Mouse (Mus musculus): ENCODE data around the gene Bloc1s3. TPM values are rescaled to one million over a fixed set of nuclear protein-coding genes. Genes with fewer than 3 reads are reported as not detected.

Gene Bloc1s3
- polyA plus RNA-seq, 1 experiment from 2014 or later, result 2.4 TPM

GRCm38 (mm10) chr7:19489525-19489924 is 18.6 kb downstream of the Bloc1s3 start:
- peaks cover 15% of the 10 kb centered on the region for H3K4me1 ChIP-seq
- peak; percentile 54 for DNase-seq (ENCODE audit: low spot score)
- H3K27me3 ChIP-seq (ENCODE audit: low read depth, poor library complexity, severe bottlenecking), result peaks cover 67% of the 10 kb centered on the region
- no peak overlapping the region for H3K27ac ChIP-seq
- no peaks in the 10 kb centered on the region for H3K36me3 ChIP-seq
- peak overlapping the region; percentile 44 for H3K4me3 ChIP-seq
- no peaks in the 10 kb centered on the region for H3K9me3 ChIP-seq (replicated peaks)
- 7% methylated on average over 31 of the region's 31 CpGs for WGBS

GRCm38 (mm10) chr7:19486549-19486948 is 21.6 kb downstream of the Bloc1s3 start:
- Histone ChIP-seq H3K9me3 (replicated peaks) (no peaks in the 10 kb centered on the region), H3K4me3 (no peak overlapping the region), H3K27me3 (ENCODE audit: low read depth, poor library complexity, severe bottlenecking) (peaks cover 49% of the 10 kb centered on the region), H3K36me3 (no peaks in the 10 kb centered on the region), H3K4me1 (peaks cover 9% of the 10 kb centered on the region), H3K27ac (no peak overlapping the region)
- DNase-seq (ENCODE audit: low spot score), result no peak
- 88% methylated on average over 7 of the region's 7 CpGs for WGBS

GRCm38 (mm10) chr7:19485488-19485887 is 22.7 kb downstream of the Bloc1s3 start:
- H3K4me3 ChIP-seq, result no peak overlapping the region

GRCm38 (mm10) chr7:19483281-19483680 is 24.9 kb downstream of the Bloc1s3 start:
- Histone ChIP-seq H3K4me3 (no peak overlapping the region), H3K27me3 (ENCODE audit: low read depth, poor library complexity, severe bottlenecking) (peaks cover 18% of the 10 kb centered on the region), H3K9me3 (replicated peaks) (no peaks in the 10 kb centered on the region), H3K27ac (no peak overlapping the region), H3K4me1 (peaks cover under 1% of the 10 kb centered on the region; the same call in 1 of the 2 replicates), H3K36me3 (no peaks in the 10 kb centered on the region)
- 85% methylated on average over 8 of the region's 8 CpGs for WGBS
- DNase-seq (ENCODE audit: low spot score), result no peak

More at GRCm38 (mm10) chr7:19485488-19485887, 22.7 kb downstream of the Bloc1s3 start:
- 94% methylated on average over 1 of the region's 1 CpGs for WGBS
- DNase-seq (ENCODE audit: low spot score), result no peak
- no peaks in the 10 kb centered on the region for H3K36me3 ChIP-seq
- no peaks in the 10 kb centered on the region for H3K9me3 ChIP-seq (replicated peaks)
- no peak overlapping the region for H3K27ac ChIP-seq
- H3K27me3 ChIP-seq (ENCODE audit: low read depth, poor library complexity, severe bottlenecking), result peaks cover 39% of the 10 kb centered on the region
- H3K4me1 ChIP-seq, result peaks cover 6% of the 10 kb centered on the region

- DNase-seq (ENCODE audit: low spot score), result no peak
- 0 out of 2 replicates have a peak, but pooled peaks cover 2% of the 10 kb centered on the region for H3K36me3 ChIP-seq
- H3K27ac ChIP-seq, result no peak overlapping the region
- H3K4me3 ChIP-seq, result no peak overlapping the region
- H3K4me1 ChIP-seq, result peaks cover 19% of the 10 kb centered on the region
- peaks cover 53% of the 10 kb centered on the region for H3K27me3 ChIP-seq (ENCODE audit: low read depth, poor library complexity, severe bottlenecking)
- H3K9me3 ChIP-seq (replicated peaks), result no peaks in the 10 kb centered on the region
- 24% methylated on average over 14 of the region's 14 CpGs for WGBS
These were observed 30.4 kb downstream of the Bloc1s3 start for GRCm38 (mm10) chr7:19477624-19478384.

- peaks cover 60% of the 10 kb centered on the region for H3K27me3 ChIP-seq (ENCODE audit: low read depth, poor library complexity, severe bottlenecking)
- H3K4me1 ChIP-seq, result peaks cover 21% of the 10 kb centered on the region
- H3K4me3 ChIP-seq, result no peak overlapping the region
- DNase-seq (ENCODE audit: low spot score), result no peak
- 84% methylated on average over 2 of the region's 2 CpGs for WGBS
- no peak overlapping the region for H3K27ac ChIP-seq
- H3K9me3 ChIP-seq (replicated peaks), result no peaks in the 10 kb centered on the region
- 0 out of 2 replicates have a peak, but pooled peaks cover 2% of the 10 kb centered on the region for H3K36me3 ChIP-seq
These were observed 31.1 kb downstream of the Bloc1s3 start for GRCm38 (mm10) chr7:19477084-19477483.

GRCm38 (mm10) chr7:19473875-19474443 is 34.2 kb downstream of the Bloc1s3 start:
- peak; percentile 84 for DNase-seq (ENCODE audit: low spot score)
- Histone ChIP-seq H3K36me3 (0 out of 2 replicates have a peak, but pooled peaks cover 2% of the 10 kb centered on the region), H3K27ac (peak overlapping the region; percentile 91), H3K4me3 (peak overlapping the region; percentile 68), H3K4me1 (peaks cover 32% of the 10 kb centered on the region), H3K9me3 (replicated peaks) (no peaks in the 10 kb centered on the region), H3K27me3 (ENCODE audit: low read depth, poor library complexity, severe bottlenecking) (peaks cover 91% of the 10 kb centered on the region)
- under 1% methylated on average over 89 of the region's 89 CpGs for WGBS

GRCm38 (mm10) chr7:19472403-19472802 is 35.8 kb downstream of the Bloc1s3 start:
- Histone ChIP-seq H3K9me3 (replicated peaks) (no peaks in the 10 kb centered on the region), H3K27ac (no peak overlapping the region), H3K4me3 (no peak overlapping the region), H3K27me3 (ENCODE audit: low read depth, poor library complexity, severe bottlenecking) (peaks cover 97% of the 10 kb centered on the region), H3K36me3 (0 out of 2 replicates have a peak, but pooled peaks cover 2% of the 10 kb centered on the region), H3K4me1 (peaks cover 27% of the 10 kb centered on the region)
- 45% methylated on average over 4 of the region's 4 CpGs for WGBS
- no peak for DNase-seq (ENCODE audit: low spot score)

GRCm38 (mm10) chr7:19470308-19470707 is 37.9 kb downstream of the Bloc1s3 start:
- 0 out of 2 replicates have a peak, but pooled peaks cover 2% of the 10 kb centered on the region for H3K36me3 ChIP-seq
- H3K4me1 ChIP-seq, result peaks cover 31% of the 10 kb centered on the region
- no peak for DNase-seq (ENCODE audit: low spot score)
- H3K27ac ChIP-seq, result no peak overlapping the region
- H3K4me3 ChIP-seq, result no peak overlapping the region
- WGBS, result 17% methylated on average over 14 of the region's 14 CpGs
- peaks cover 96% of the 10 kb centered on the region for H3K27me3 ChIP-seq (ENCODE audit: low read depth, poor library complexity, severe bottlenecking)
- H3K9me3 ChIP-seq (replicated peaks), result no peaks in the 10 kb centered on the region

GRCm38 (mm10) chr7:19469404-19469803 is 38.8 kb downstream of the Bloc1s3 start:
- Histone ChIP-seq H3K27me3 (ENCODE audit: low read depth, poor library complexity, severe bottlenecking) (peaks cover 87% of the 10 kb centered on the region), H3K27ac (0 out of 2 replicates have a peak overlapping the region, but pooled peaks have one; percentile 38), H3K4me3 (peak overlapping the region; percentile 5; the same call in 1 of the 2 replicates), H3K36me3 (0 out of 2 replicates have a peak, but pooled peaks cover 2% of the 10 kb centered on the region), H3K4me1 (peaks cover 39% of the 10 kb centered on the region), H3K9me3 (replicated peaks) (no peaks in the 10 kb centered on the region)
- 18% methylated on average over 23 of the region's 23 CpGs for WGBS
- DNase-seq (ENCODE audit: low spot score), result no peak

- peaks cover 39% of the 10 kb centered on the region for H3K4me1 ChIP-seq
- no peaks in the 10 kb centered on the region for H3K9me3 ChIP-seq (replicated peaks)
- H3K4me3 ChIP-seq, result no peak overlapping the region
- no peaks in the 10 kb centered on the region for H3K36me3 ChIP-seq
- no peak overlapping the region for H3K27ac ChIP-seq
- no peak for DNase-seq (ENCODE audit: low spot score)
- 69% methylated on average over 12 of the region's 12 CpGs for WGBS
- H3K27me3 ChIP-seq (ENCODE audit: low read depth, poor library complexity, severe bottlenecking), result peaks cover 77% of the 10 kb centered on the region
These were observed 39.9 kb downstream of the Bloc1s3 start for GRCm38 (mm10) chr7:19468279-19468678.

- Histone ChIP-seq H3K9me3 (replicated peaks) (no peaks in the 10 kb centered on the region), H3K4me1 (peaks cover 45% of the 10 kb centered on the region), H3K4me3 (no peak overlapping the region), H3K27me3 (ENCODE audit: low read depth, poor library complexity, severe bottlenecking) (peaks cover 70% of the 10 kb centered on the region), H3K27ac (no peak overlapping the region), H3K36me3 (no peaks in the 10 kb centered on the region)
- 45% methylated on average over 6 of the region's 6 CpGs for WGBS
- no peak for DNase-seq (ENCODE audit: low spot score)
These were observed 40.5 kb downstream of the Bloc1s3 start for GRCm38 (mm10) chr7:19467638-19468037.

- no peak for DNase-seq (ENCODE audit: low spot score)
- H3K4me1 ChIP-seq, result peaks cover 46% of the 10 kb centered on the region
- 69% methylated on average over 5 of the region's 5 CpGs for WGBS
- H3K4me3 ChIP-seq, result no peak overlapping the region
- H3K27ac ChIP-seq, result no peak overlapping the region
- H3K36me3 ChIP-seq, result no peaks in the 10 kb centered on the region
- H3K27me3 ChIP-seq (ENCODE audit: low read depth, poor library complexity, severe bottlenecking), result peaks cover 60% of the 10 kb centered on the region
- no peaks in the 10 kb centered on the region for H3K9me3 ChIP-seq (replicated peaks)
These were observed 41.5 kb downstream of the Bloc1s3 start for GRCm38 (mm10) chr7:19466602-19467145.
